Mouse (Mus musculus): ENCODE measurements at regions not wholly inside any gene's neighbourhood (a gene's known extent, or its start where the extent isn't known, plus 50 kb on each side); places are given as distances from the start of the nearest gene placed in this dataset.

DNA sequence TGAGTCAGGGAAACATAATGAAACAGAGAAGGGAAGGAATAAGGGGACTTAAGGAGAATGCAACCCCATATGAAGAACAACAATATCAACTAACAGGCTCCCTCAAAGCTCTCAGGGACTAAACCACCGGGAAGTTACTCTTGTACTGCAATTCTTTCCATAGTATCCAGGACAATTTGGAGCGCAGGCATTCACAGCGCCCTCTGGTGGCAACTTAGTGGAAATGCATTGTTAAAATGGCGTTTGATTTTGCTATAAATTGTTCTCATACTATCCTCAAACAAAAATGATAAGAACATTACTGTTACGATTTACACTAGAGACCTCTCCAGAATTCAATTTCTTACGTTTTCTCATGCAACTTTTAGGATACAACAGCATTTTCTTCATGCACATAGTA, 1126.1 kb downstream of the Pcdh9 start:
- no peak for DNase-seq (ENCODE audit: low read depth)
- TF ChIP-seq POLR2A (IDR thresholded peaks at IDR 0.05; ENCODE audit: borderline replicate concordance, extremely low read depth, insufficient read depth, insufficient read length, poor library complexity, severe bottlenecking) = no peak
- TF ChIP-seq CTCF (IDR thresholded peaks at IDR 0.05; ENCODE audit: borderline replicate concordance, extremely low read depth, insufficient read depth, insufficient read length) = peak; percentile 59; the same call in 1 of the 2 replicates

DNA sequence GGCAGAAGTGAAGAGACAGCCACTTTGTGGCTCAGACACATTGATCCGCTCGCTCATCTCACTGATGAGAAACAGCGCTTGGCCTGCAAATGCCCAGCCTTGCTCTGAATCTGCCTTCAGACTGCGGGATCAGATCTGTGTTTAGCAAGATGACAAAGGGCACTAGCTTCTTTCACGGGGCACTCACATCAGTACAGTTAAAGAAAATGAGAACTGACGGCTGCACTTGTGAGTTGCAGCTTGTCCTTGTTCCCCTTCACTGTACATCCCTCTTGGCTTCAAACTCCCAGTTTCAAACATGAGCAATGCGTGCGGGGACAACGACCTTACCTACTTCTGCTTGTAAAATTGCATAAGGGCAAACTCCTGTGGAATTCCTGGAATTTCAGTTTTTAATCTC, 1135.8 kb downstream of the Pcdh9 start:
- peak; percentile 23 for DNase-seq (ENCODE audit: low read depth)
- TF ChIP-seq POLR2A (IDR thresholded peaks at IDR 0.05; ENCODE audit: borderline replicate concordance, extremely low read depth, insufficient read depth, insufficient read length, poor library complexity, severe bottlenecking) (no peak), CTCF (IDR thresholded peaks at IDR 0.05; ENCODE audit: borderline replicate concordance, extremely low read depth, insufficient read depth, insufficient read length) (no peak)

DNA sequence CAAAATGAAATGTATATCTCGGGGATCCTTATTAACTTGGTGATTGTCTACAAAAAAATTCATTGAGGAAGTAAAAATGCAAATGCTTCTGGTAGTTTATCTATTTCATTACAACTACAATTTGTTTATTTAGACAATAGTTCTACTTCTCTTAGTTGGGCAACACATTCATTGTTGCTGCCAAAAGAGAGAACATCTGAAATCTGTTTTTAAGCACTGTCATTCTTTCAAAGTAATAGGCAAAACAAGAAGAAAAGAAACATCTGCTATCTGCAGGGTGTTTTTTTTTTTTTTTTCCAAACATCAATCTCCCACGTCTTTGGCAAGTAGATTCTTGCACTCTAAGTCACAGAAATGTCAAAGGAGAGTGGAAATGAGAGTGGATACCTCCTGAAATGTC, 1172.8 kb downstream of the Pcdh9 start:
- no peak for DNase-seq (ENCODE audit: low read depth)
- TF ChIP-seq CTCF (IDR thresholded peaks at IDR 0.05; ENCODE audit: borderline replicate concordance, extremely low read depth, insufficient read depth, insufficient read length) (no peak), POLR2A (IDR thresholded peaks at IDR 0.05; ENCODE audit: borderline replicate concordance, extremely low read depth, insufficient read depth, insufficient read length, poor library complexity, severe bottlenecking) (no peak)

DNA sequence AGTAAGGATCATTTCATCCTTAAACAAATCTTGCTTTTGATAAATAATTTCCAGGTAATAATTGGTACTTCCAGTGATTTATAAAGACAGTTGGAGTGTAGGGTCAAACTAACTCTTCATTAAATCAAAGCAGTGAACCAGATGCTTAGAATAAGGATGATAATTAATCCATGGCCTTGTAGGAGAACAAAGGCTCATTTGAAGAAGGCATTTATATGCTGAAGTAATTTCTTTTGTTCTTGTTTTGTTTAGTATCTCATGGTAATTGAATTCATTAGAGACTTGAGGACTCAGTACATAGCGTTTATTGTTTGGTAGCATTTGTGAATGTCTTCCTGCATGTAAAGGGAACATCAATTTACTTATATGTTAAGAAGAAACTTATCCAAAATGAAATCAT, 1202.3 kb downstream of the Pcdh9 start:
- no peak for TF ChIP-seq POLR2A (IDR thresholded peaks at IDR 0.05; ENCODE audit: borderline replicate concordance, extremely low read depth, insufficient read depth, insufficient read length, poor library complexity, severe bottlenecking)
- no peak for TF ChIP-seq CTCF (IDR thresholded peaks at IDR 0.05; ENCODE audit: borderline replicate concordance, extremely low read depth, insufficient read depth, insufficient read length)

DNA sequence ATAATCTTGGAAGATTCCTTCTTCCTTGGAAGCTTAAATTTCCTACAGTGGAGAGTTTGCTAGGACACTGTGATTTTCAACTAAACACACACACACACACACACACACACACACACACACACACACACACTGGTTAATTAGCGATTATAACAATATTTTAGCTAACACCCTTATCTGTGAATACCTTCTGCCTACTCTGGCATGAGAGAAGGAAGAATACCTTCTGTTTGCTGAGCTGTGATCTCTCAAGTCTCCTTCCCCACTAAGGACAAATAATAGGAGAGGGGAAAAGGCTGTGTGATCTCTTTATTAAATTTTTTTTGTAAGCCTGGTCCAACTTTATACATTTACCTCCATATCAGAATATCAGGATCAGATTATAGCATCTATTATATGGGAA, 1203.4 kb downstream of the Pcdh9 start:
- TF ChIP-seq POLR2A (IDR thresholded peaks at IDR 0.05; ENCODE audit: borderline replicate concordance, extremely low read depth, insufficient read depth, insufficient read length, poor library complexity, severe bottlenecking) (no peak), CTCF (IDR thresholded peaks at IDR 0.05; ENCODE audit: borderline replicate concordance, extremely low read depth, insufficient read depth, insufficient read length) (no peak)
- no peak for DNase-seq (ENCODE audit: low read depth)

More for the DNA sequence above, 1202.3 kb downstream of the Pcdh9 start:
- DNase-seq (ENCODE audit: low read depth) = no peak

DNA sequence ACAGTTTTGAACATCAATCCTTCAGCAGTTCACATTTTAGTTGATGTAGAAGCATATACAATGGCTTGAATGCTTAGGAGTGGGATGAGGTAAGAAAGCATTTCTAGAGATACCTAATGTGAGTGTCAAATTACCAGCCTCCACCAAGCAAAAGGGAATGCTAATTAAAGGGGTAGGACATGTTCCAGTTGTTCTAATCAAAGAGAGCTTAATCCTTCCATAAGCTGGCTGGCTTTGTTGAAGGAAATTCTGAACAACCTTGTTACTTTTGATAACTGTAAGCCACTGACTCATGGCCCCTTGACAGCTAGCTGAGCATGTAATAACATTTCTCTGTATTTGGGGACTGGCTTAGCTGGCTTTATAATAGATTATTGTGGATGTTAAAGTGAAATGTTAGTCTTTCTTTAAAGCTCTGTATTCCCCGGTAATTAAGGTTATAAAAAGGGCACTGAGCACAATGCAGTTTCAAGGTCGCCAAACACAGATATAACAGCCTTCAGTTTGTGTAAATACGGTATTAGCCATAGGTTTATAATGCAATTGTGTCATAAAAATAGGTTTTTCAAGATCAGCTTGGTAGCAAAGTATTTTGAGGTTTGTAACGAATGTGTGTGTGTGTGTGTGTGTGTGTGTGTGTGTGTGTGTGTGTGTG, 1211.5 kb downstream of the Pcdh9 start:
- peak; percentile 71 for DNase-seq (ENCODE audit: low read depth)

DNA sequence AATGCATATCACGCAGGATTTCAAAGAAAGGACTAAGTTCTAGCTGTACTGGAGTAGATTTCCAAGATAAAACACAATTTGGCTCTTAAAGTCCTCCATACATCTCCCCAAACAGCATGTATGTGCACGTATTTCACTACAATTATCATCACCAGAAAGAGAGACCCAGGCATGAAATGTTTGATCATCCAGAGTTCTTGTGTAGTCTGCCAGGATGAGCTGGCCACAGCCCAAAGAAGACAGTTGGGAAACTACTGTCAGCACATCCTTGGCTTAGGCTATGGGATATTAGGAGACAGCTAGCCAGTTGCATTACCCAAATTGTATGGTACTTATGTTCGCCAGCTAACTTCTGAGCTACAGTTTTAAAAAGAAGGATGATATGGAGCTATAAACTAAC, 1216.3 kb downstream of the Pcdh9 start:
- TF ChIP-seq CTCF (IDR thresholded peaks at IDR 0.05; ENCODE audit: borderline replicate concordance, extremely low read depth, insufficient read depth, insufficient read length) (no peak), POLR2A (IDR thresholded peaks at IDR 0.05; ENCODE audit: borderline replicate concordance, extremely low read depth, insufficient read depth, insufficient read length, poor library complexity, severe bottlenecking) (no peak)
- DNase-seq (ENCODE audit: low read depth) = peak; percentile 27

More for the DNA sequence above, 1211.5 kb downstream of the Pcdh9 start:
- no peak for TF ChIP-seq CTCF (IDR thresholded peaks at IDR 0.05; ENCODE audit: borderline replicate concordance, extremely low read depth, insufficient read depth, insufficient read length)
- no peak for TF ChIP-seq POLR2A (IDR thresholded peaks at IDR 0.05; ENCODE audit: borderline replicate concordance, extremely low read depth, insufficient read depth, insufficient read length, poor library complexity, severe bottlenecking)

All from brain, embryonic 14.5 days (tissue).